Mouse (Mus musculus) neural tube, embryonic 15.5 days (tissue): Measurements from ENCODE around the gene Trak2. TPM values are rescaled to one million over a fixed set of nuclear protein-coding genes. Genes with fewer than 3 reads are reported as not detected.
A peak's percentile ranks its signal among the peaks of the same experiment; 100 is the strongest.
"Not testable (repeated sequence)": the region's sequence is repeated elsewhere in the genome, so short reads cannot be mapped to it uniquely, and the experiment has no call there.

Experiments used
- ATAC-seq: fragments of 200-750 bp; cut with Nextera tagmentation; 2 replicates; pipeline ENCODE4 v1.8.0; 2017; ENCODE audit warnings: mild to moderate bottlenecking, moderate TSS enrichment, moderate library complexity; ENCODE audit not compliant: low FRiP score
- H3K27ac ChIP-seq: fragments of 300-500 bp; sonication (generic); replicated peaks from 2 replicates; pipeline ENCODE4 v1.5.1; 2015; ENCODE audit warnings: mild to moderate bottlenecking, inconsistent platforms
- H3K27me3 ChIP-seq: fragments of 300-500 bp; sonication (generic); replicated peaks from 2 replicates; pipeline ENCODE4 v1.6.1; 2015; ENCODE audit warnings: inconsistent platforms
- H3K36me3 ChIP-seq: fragments of 300-500 bp; sonication (generic); 2 replicates; pipeline ENCODE4 v1.6.1; 2015; ENCODE audit warnings: inconsistent platforms
- H3K4me1 ChIP-seq: fragments of 300-500 bp; sonication (generic); 2 replicates; pipeline ENCODE4 v1.6.1; 2015; ENCODE audit warnings: inconsistent platforms
- H3K4me2 ChIP-seq: fragments of 300-500 bp; sonication (generic); 2 replicates; pipeline ENCODE4 v1.6.1; 2015; ENCODE audit warnings: inconsistent platforms, mild to moderate bottlenecking, moderate library complexity
- H3K4me3 ChIP-seq: fragments of 300-500 bp; sonication (generic); replicated peaks from 2 replicates; pipeline ENCODE4 v1.5.1; 2015; ENCODE audit warnings: mild to moderate bottlenecking, inconsistent platforms
- H3K9ac ChIP-seq: fragments of 300-500 bp; sonication (generic); replicated peaks from 2 replicates; pipeline ENCODE4 v1.6.1; 2015; ENCODE audit warnings: mild to moderate bottlenecking, inconsistent platforms
- H3K9me3 ChIP-seq: fragments of 300-500 bp; sonication (generic); replicated peaks from 2 replicates; pipeline ENCODE4 v1.6.1; 2016; ENCODE audit warnings: inconsistent platforms
- WGBS: fragments of 180-500 bp; shearing (Covaris S2); methylation state at CpG from one replicate; pipeline ENCODE4 v1.1.7; 2015; ENCODE audit warnings: mixed read lengths; 5-methylcytosine and 5-hydroxymethylcytosine counted together
- polyA plus RNA-seq: library from polyadenylated mRNA; unstranded; fragments of >200 nt; fragmentation: Nextera tagmentation; extraction: Ambion mirVana; gene quantifications from 2 replicates; pipeline ENCODE4 v1.2.1, GENCODE M21; 2015

Trak2 gene
- polyA plus RNA-seq, 1 experiment from 2014 or later = 13.9 TPM

- Histone ChIP-seq H3K4me3 (no peak overlapping the region), H3K4me1 (peaks cover 12% of the 10 kb centered on the region), H3K27ac (no peak overlapping the region), H3K9ac (no peak overlapping the region), H3K27me3 (no peaks in the 10 kb centered on the region), H3K36me3 (no peaks in the 10 kb centered on the region), H3K9me3 (no peaks in the 10 kb centered on the region), H3K4me2 (no peak overlapping the region)
- ATAC-seq = no peak
Observed at GRCm38 (mm10) chr1:58962865-58963264, 10.4 kb downstream of the Trak2 start.

- H3K4me3 ChIP-seq = no peak overlapping the region
- H3K4me2 ChIP-seq = no peak overlapping the region
- no peak overlapping the region for H3K27ac ChIP-seq
- H3K9me3 ChIP-seq = no peaks in the 10 kb centered on the region
- peaks cover 13% of the 10 kb centered on the region for H3K4me1 ChIP-seq
- H3K9ac ChIP-seq = no peak overlapping the region
- H3K36me3 ChIP-seq = no peaks in the 10 kb centered on the region
- ATAC-seq = no peak
- H3K27me3 ChIP-seq = no peaks in the 10 kb centered on the region
- WGBS = 93% methylated on average over 5 of the region's 5 CpGs
Observed at GRCm38 (mm10) chr1:58962418-58962817, 10.8 kb downstream of the Trak2 start.

GRCm38 (mm10) chr1:58961152-58961893, 11.9 kb downstream of the Trak2 start:
- H3K36me3 ChIP-seq = no peaks in the 10 kb centered on the region
- 83% methylated on average over 12 of the region's 12 CpGs for WGBS
- H3K9me3 ChIP-seq = no peaks in the 10 kb centered on the region
- no peak overlapping the region for H3K4me2 ChIP-seq
- H3K4me3 ChIP-seq = no peak overlapping the region
- H3K27ac ChIP-seq = no peak overlapping the region
- peaks cover 16% of the 10 kb centered on the region for H3K4me1 ChIP-seq
- no peak for ATAC-seq
- no peaks in the 10 kb centered on the region for H3K27me3 ChIP-seq
- H3K9ac ChIP-seq = no peak overlapping the region

- H3K9me3 ChIP-seq = no peaks in the 10 kb centered on the region
- ATAC-seq = no peak
- no peak overlapping the region for H3K4me3 ChIP-seq
- H3K27me3 ChIP-seq = no peaks in the 10 kb centered on the region
- no peak overlapping the region for H3K27ac ChIP-seq
- H3K9ac ChIP-seq = no peak overlapping the region
- no peak overlapping the region for H3K4me2 ChIP-seq
- no peaks in the 10 kb centered on the region for H3K36me3 ChIP-seq
- 73% methylated on average over 2 of the region's 2 CpGs for WGBS
- H3K4me1 ChIP-seq = peaks cover 16% of the 10 kb centered on the region
Observed at GRCm38 (mm10) chr1:58959682-58960081, 13.5 kb downstream of the Trak2 start.

- H3K9ac ChIP-seq, H3K4me3 ChIP-seq, H3K27ac ChIP-seq, H3K27me3 ChIP-seq, H3K9me3 ChIP-seq, H3K4me2 ChIP-seq, H3K36me3 ChIP-seq: not testable (repeated sequence)
- peak; percentile 52; the same call in 1 of the 2 replicates for ATAC-seq
- H3K4me1 ChIP-seq = peaks cover 16% of the 10 kb centered on the region
- 73% methylated on average over 16 of the region's 16 CpGs for WGBS
Observed at GRCm38 (mm10) chr1:58958789-58959526, 14.3 kb downstream of the Trak2 start.

GRCm38 (mm10) chr1:58957931-58958330, 15.3 kb downstream of the Trak2 start:
- WGBS = 68% methylated on average over 2 of the region's 2 CpGs
- H3K27me3 ChIP-seq = no peaks in the 10 kb centered on the region
- ATAC-seq = no peak

GRCm38 (mm10) chr1:58956229-58956628, 17.0 kb downstream of the Trak2 start:
- Histone ChIP-seq H3K36me3 (no peaks in the 10 kb centered on the region), H3K4me2 (no peak overlapping the region), H3K9me3 (no peaks in the 10 kb centered on the region), H3K27me3 (no peaks in the 10 kb centered on the region), H3K4me3 (no peak overlapping the region), H3K9ac (no peak overlapping the region), H3K27ac (no peak overlapping the region), H3K4me1 (peaks cover 21% of the 10 kb centered on the region)
- no peak for ATAC-seq
- WGBS = 83% methylated on average over 9 of the region's 9 CpGs

More at GRCm38 (mm10) chr1:58957931-58958330, 15.3 kb downstream of the Trak2 start:
- Histone ChIP-seq H3K9me3 (no peaks in the 10 kb centered on the region), H3K9ac (no peak overlapping the region), H3K4me1 (peaks cover 16% of the 10 kb centered on the region), H3K36me3 (no peaks in the 10 kb centered on the region), H3K27ac (no peak overlapping the region), H3K4me2 (no peak overlapping the region), H3K4me3 (no peak overlapping the region)

GRCm38 (mm10) chr1:58955716-58956115, 17.5 kb downstream of the Trak2 start:
- Histone ChIP-seq H3K4me2 (no peak overlapping the region), H3K9me3 (no peaks in the 10 kb centered on the region), H3K9ac (no peak overlapping the region), H3K4me1 (peaks cover 21% of the 10 kb centered on the region), H3K4me3 (no peak overlapping the region), H3K36me3 (no peaks in the 10 kb centered on the region), H3K27ac (no peak overlapping the region), H3K27me3 (no peaks in the 10 kb centered on the region)
- no peak for ATAC-seq
- WGBS = 82% methylated on average over 3 of the region's 3 CpGs

- Histone ChIP-seq H3K4me3 (no peak overlapping the region), H3K9ac (no peak overlapping the region), H3K27me3 (no peaks in the 10 kb centered on the region), H3K4me2 (no peak overlapping the region), H3K27ac (no peak overlapping the region), H3K36me3 (no peaks in the 10 kb centered on the region), H3K4me1 (peaks cover 21% of the 10 kb centered on the region), H3K9me3 (no peaks in the 10 kb centered on the region)
- 89% methylated on average over 8 of the region's 8 CpGs for WGBS
- no peak for ATAC-seq
Observed at GRCm38 (mm10) chr1:58954578-58955410, 18.4 kb downstream of the Trak2 start.

GRCm38 (mm10) chr1:58953686-58954434, 19.4 kb downstream of the Trak2 start:
- H3K9me3 ChIP-seq = no peaks in the 10 kb centered on the region
- no peak overlapping the region for H3K27ac ChIP-seq
- WGBS = 91% methylated on average over 9 of the region's 9 CpGs
- H3K27me3 ChIP-seq = no peaks in the 10 kb centered on the region
- peaks cover 17% of the 10 kb centered on the region for H3K4me1 ChIP-seq
- no peaks in the 10 kb centered on the region for H3K36me3 ChIP-seq
- no peak overlapping the region for H3K4me3 ChIP-seq
- no peak overlapping the region for H3K4me2 ChIP-seq
- no peak overlapping the region for H3K9ac ChIP-seq
- ATAC-seq = no peak

- Histone ChIP-seq H3K4me2 (no peak overlapping the region), H3K9me3 (no peaks in the 10 kb centered on the region), H3K36me3 (no peaks in the 10 kb centered on the region), H3K4me3 (no peak overlapping the region), H3K9ac (no peak overlapping the region), H3K27ac (no peak overlapping the region), H3K27me3 (no peaks in the 10 kb centered on the region), H3K4me1 (peaks cover 10% of the 10 kb centered on the region)
- WGBS = 62% methylated on average over 4 of the region's 4 CpGs
- ATAC-seq = no peak
Observed at GRCm38 (mm10) chr1:58952997-58953396, 20.2 kb downstream of the Trak2 start.
